Mouse (Mus musculus) spleen, adult 2 months (tissue): Measurements from ENCODE around the gene B3gat1.

ENCODE experiments used
- CTCF ChIP-seq: fragments of 200-500 bp; IDR thresholded peaks from 2 replicates; pipeline ENCODE4 v1.5.1; 2011; ENCODE audit warnings: mild to moderate bottlenecking, inconsistent platforms; ENCODE audit not compliant: insufficient read depth, insufficient read length, insufficient replicate concordance; ENCODE audit errors: extremely low read depth
- POLR2A ChIP-seq: fragments of 200-500 bp; IDR thresholded peaks from 2 replicates; pipeline ENCODE4 v1.6.1; 2011; ENCODE audit warnings: low read depth, low read length, inconsistent platforms

- no peak for TF ChIP-seq POLR2A
- no peak for TF ChIP-seq CTCF
Measured at GRCm38 (mm10) chr9:26798731-26799130, 65.2 kb downstream of the B3gat1 start.
